Mouse (Mus musculus): ENCODE data around the gene P2ry13.

Gene P2ry13

DNA sequence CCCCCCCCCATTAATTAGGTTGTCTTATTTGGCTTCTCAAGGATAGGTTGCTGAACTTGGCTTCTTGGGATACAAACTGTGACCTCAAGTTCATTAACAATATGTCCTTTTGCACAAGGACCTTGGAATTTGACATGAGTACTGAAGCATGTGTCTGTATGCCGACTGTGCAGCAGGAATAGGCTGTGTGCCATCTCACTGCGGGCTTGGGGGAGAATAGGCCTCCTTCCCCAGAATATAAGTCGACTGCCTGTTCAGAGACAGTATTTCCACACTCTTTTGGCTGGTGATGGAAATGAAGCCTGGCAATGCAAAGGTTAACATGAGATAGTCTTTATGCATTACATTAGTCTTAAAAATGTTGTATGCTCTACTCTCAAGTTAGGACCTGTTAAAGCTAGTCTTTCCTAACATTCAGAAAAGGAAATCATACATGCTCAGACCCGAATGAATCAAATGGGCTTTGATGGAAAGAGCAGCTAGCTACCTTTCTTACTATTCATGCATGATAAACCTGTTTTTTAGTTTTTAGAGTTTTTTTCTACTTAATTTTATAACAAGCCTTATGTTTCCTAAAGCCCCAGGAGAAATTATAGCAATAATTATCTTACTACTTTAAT is 13.2 kb downstream of the P2ry13 start:
- in situ Hi-C loops (cut with MboI, MseI), result no loop called here

DNA sequence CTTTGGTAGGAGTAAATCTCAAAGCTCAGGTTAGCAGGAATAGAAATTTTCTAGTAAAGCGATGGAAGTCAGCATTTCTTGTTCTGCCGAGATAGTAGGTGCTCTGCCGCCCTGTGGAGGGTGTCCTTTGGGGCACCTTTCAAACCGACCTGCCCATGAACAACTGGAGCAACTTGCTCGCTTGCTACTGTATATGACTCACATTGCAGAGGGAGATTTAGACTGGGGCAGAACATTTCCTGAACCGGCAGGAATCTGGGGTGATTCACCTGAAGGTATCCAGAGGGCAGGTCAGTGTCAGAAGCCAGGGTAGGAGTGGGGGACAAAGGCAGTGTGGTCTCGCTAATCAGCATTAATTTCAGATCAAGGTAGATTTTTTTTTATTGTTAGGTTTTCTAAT is 15.7 kb downstream of the P2ry13 start, which contains the start of gene Gpr87:
Gpr87 (minus strand) TSS at position 167 of the 400 bp plus-strand sequence.
- in situ Hi-C loops (cut with MboI, MseI), result no loop called here

GRCm38 (mm10) chr3:59194099-59194498 is 16.6 kb downstream of the P2ry13 start:
- in situ Hi-C loops (cut with MboI, MseI), result no loop called here

GRCm38 (mm10) chr3:59191674-59192073 is 19.0 kb downstream of the P2ry13 start:
- in situ Hi-C loops (cut with MboI, MseI), result no loop called here

DNA sequence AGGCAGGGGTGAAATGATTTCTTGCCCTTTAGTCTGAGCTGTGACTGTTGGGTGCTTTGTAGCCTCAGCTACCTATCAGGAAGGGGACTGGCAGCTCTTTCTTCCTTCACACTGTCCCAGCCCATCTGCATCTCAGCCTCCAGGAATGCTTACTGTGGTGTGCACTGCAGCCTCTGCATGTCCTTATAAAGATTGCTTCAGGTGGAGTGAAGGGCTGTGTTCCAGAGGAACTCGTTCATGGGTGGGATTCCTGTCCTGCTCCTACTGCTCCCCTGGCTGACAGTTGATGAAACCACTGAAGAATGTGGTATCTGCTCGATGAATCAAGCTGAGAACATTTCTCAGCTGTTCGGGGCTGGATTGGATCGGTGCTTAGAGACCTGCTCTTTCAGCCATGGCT is 23.3 kb downstream of the P2ry13 start:
- in situ Hi-C loops (cut with MboI, MseI), result no loop called here

GRCm38 (mm10) chr3:59185662-59186061 is 25.0 kb downstream of the P2ry13 start:
- in situ Hi-C loops (cut with MboI, MseI), result no loop called here

DNA sequence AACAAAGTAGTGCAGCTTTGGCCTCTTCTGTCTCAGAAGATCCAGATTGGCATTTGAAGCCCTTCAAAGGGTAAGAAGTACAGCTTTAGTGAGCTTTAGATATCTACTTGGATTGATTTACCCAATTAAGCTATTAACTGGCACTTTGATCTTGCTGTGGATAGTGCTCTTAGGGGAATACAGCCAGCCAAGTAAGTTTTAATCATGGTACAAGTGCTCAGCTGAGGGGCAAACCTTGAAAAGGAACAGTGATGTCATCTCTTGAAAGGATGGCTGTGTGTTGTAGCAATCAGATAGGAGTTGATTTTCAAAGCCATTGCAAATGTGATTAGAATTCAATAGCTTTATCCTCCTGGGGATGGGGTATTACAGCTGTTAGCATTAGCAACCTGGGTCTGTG is 28.6 kb downstream of the P2ry13 start:
- in situ Hi-C loops (cut with MboI, MseI), result no loop called here

DNA sequence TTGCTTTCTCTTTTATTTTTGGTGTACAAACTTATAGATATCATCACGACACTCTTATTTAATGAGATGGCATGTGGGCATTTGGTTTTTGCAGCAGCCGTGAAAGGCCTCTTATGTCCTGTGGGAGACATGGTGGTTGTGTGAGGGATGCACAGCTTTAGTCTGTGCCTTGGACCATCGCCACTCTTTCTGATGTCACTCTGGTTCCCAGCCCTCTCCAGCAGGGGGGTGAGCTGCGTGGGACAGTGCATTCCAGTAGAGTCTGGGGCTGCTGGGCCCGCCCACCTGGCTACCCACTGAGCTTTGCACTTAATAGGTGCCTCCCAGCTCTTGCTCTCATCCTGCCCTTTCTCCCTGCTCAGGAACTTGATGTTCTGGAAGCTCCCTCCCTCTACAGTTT is 29.5 kb downstream of the P2ry13 start:
- in situ Hi-C loops (cut with MboI, MseI), result no loop called here

DNA sequence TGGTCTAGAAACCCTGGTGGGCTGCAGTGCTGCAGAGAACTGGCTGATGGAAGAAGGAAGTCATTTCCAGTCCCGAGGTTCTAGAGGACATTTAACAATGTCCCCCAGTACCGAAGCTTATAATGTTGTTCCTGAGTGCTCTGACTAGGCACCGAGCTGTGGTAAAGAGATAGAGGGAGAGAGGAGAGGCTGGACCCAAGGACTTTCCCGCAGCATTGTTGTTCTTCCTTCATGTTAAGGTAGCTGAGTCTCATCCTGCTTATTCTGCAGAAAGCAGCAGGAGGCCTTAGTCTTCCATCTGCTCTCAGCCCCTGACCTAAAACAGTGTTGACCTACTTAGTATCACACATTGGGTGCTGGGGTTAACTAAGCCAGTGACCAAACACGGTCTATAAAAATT is 33.8 kb downstream of the P2ry13 start:
- in situ Hi-C loops (cut with MboI, MseI), result no loop called here

DNA sequence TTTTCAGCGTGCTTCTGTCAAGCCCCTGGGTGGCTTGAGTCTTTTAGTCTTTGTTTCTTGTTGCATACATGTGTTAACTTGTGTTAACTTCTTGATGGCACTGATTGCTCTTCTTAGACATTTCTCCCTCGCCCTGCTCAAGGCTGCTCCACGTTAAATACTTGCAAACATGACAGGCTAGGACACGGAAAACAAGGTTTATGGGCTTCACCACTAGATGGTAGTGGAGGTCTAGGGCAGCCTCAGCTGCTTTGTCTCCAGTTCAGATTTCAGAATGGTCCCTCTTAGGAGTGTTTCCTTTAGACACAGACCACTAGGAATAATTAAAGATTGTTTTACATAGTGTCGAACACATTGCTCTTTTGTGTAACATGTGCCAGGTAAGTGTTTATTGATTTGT is 35.4 kb downstream of the P2ry13 start:
- in situ Hi-C loops (cut with MboI, MseI), result no loop called here

DNA sequence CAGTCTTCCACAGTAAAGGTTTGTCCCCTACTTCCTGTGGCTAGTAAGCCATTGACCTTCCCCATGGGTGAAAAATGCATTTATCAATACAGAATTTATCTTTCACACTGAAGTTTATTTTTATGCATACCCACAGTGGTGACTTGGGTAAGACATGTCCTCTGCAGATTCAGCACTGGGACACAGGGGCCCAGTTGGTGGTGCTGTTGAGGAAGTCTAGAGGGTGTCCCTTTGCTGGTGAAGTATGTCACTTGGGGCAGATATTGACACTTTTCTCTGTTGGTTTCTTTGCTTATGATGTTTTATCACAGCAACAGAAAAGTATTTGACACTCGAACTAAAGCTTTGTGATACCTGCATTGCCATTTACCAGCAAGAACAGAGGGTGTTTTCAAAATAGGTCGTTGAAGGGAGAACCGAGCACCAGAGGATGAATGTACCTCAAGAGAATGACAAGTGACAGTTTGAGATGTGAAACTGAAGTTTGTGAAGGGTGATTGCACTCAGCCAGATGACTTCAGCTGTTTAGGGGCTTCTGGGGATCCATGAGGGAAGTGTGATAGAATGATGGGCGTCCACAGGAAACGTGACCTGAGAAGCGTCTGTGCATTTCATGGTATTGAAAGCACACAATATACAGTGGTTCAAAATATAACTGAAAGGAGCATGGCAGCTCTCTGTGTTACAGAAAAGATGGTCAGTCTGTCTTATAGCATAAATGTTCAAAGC is 36.1 kb downstream of the P2ry13 start:
- in situ Hi-C loops (cut with MboI, MseI), result no loop called here

- in situ Hi-C loops (cut with MboI, MseI), result no loop called here
Observed at GRCm38 (mm10) chr3:59169921-59170627, 40.6 kb downstream of the P2ry13 start.

- in situ Hi-C loops (cut with MboI, MseI), result no loop called here
Observed at GRCm38 (mm10) chr3:59169215-59169614, 41.5 kb downstream of the P2ry13 start.

DNA sequence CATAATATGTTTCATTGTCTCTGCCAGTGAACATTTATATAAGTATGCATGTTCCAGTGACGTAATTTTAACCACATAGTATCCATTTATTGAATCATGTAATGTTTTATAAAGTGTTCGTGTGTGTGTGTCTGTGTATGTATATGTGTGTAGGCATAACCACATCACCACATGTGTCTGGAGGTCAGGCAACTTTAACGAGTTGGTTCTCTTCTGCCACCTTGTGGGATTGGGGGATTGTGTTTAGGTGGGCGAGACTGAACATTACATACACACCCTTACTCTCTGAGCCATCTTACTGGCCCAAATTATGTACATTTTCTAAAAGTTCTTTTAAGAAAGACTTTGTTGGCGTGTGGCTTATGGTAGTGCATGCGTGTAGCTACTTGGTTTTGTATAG is 42.2 kb downstream of the P2ry13 start:
- in situ Hi-C loops (cut with MboI, MseI), result no loop called here

GRCm38 (mm10) chr3:59167417-59168054 is 43.1 kb downstream of the P2ry13 start:
- in situ Hi-C loops (cut with MboI, MseI), result no loop called here

DNA sequence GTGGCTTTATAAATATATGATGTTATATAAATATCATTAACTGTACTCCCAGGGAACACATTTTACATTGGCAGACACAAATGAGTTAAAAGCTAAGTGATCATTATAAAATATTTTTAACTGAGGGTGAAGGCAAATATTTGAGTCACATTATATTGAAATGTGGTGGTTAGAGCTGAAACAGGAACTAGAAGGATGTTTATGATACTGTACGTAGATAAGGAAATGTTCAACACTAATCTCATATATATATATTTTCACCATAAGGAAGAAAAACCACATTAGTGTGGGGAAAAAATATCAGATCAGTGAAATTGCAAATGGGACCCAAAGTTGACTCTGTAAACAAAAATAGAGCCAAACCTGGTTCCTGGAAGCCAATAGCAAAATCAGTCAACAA is 50.2 kb downstream of the P2ry13 start:
- in situ Hi-C loops (cut with MboI, MseI), result loop anchor here (5.0 kb wide), 1 partner anchor 83 kb away; no protein-coding TSS in a partner anchor
